Mouse (Mus musculus) stomach, postnatal 0 days (tissue): Measurements from ENCODE around the gene Boc. TPM values are rescaled to one million over a fixed set of nuclear protein-coding genes. Genes with fewer than 3 reads are reported as not detected.

Experiments used
- ATAC-seq: fragments of 200-750 bp; cut with Nextera tagmentation; 2 replicates; pipeline ENCODE4 v1.8.0; 2017; ENCODE audit not compliant: low FRiP score, low TSS enrichment
- DNase-seq: peaks from one replicate; pipeline ENCODE4 v3.0.0-alpha.2; 2016; ENCODE audit warnings: low spot score
- H3K27ac ChIP-seq: fragments of 300-500 bp; sonication (generic); replicated peaks from 2 replicates; pipeline ENCODE4 v1.5.1; 2014; ENCODE audit warnings: mild to moderate bottlenecking, control low read depth
- H3K27me3 ChIP-seq: fragments of 300-500 bp; sonication (generic); 2 replicates; pipeline ENCODE4 v1.6.1; 2014; ENCODE audit warnings: low read length; ENCODE audit not compliant: control insufficient read depth, insufficient read depth
- H3K36me3 ChIP-seq: fragments of 300-500 bp; sonication (generic); 2 replicates; pipeline ENCODE4 v1.6.1; 2014; ENCODE audit warnings: low read length, mixed read lengths; ENCODE audit not compliant: control insufficient read depth, insufficient read depth
- H3K4me1 ChIP-seq: fragments of 300-500 bp; sonication (generic); replicated peaks from 2 replicates; pipeline ENCODE4 v1.6.1; 2014; ENCODE audit warnings: antibody characterized with exemption; ENCODE audit not compliant: control insufficient read depth, insufficient read depth
- H3K4me2 ChIP-seq: fragments of 300-500 bp; sonication (generic); replicated peaks from 2 replicates; pipeline ENCODE4 v1.6.1; 2014; ENCODE audit warnings: low read depth, mild to moderate bottlenecking, control low read depth, moderate library complexity
- H3K4me3 ChIP-seq: fragments of 300-500 bp; sonication (generic); 2 replicates; pipeline ENCODE4 v1.5.1; 2014; ENCODE audit warnings: low read depth, low read length, control low read depth
- H3K9ac ChIP-seq: fragments of 300-500 bp; sonication (generic); 2 replicates; pipeline ENCODE4 v1.6.1; 2014; ENCODE audit warnings: mild to moderate bottlenecking, low read length, control low read depth, mixed read lengths
- H3K9me3 ChIP-seq: fragments of 300-500 bp; sonication (generic); 2 replicates; pipeline ENCODE4 v1.6.1; 2016; ENCODE audit warnings: low read length; ENCODE audit not compliant: control insufficient read depth
- CTCF ChIP-seq: IDR thresholded peaks from 2 replicates; pipeline ENCODE4 v1.5.1; 2016; ENCODE audit warnings: antibody characterized with exemption, low read depth, mild to moderate bottlenecking, moderate library complexity
- EP300 ChIP-seq: optimal IDR thresholded peaks from 2 replicates; pipeline ENCODE3; 2016; ENCODE audit warnings: antibody characterized with exemption
- WGBS: fragments of 180-500 bp; shearing (Covaris S2); extraction: QIAGEN DNeasy Blood & Tissue Kit; methylation state at CpG from one replicate; pipeline ENCODE4 v1.1.7; 2014; 5-methylcytosine and 5-hydroxymethylcytosine counted together
- polyA plus RNA-seq: library from polyadenylated mRNA; unstranded; fragments of >200 nt; fragmentation: Nextera tagmentation; extraction: Ambion mirVana; gene quantifications from 2 replicates; pipeline ENCODE4 v1.2.1, GENCODE M21; 2015

Boc gene
- polyA plus RNA-seq, 1 experiment from 2014 or later: 6.1 TPM

GRCm38 (mm10) chr16:44565328-44566210, 6.9 kb upstream of the Boc start:
- TF ChIP-seq EP300 (no peak), CTCF (no peak)
- Histone ChIP-seq H3K4me3 (no peak overlapping the region), H3K27ac (no peak overlapping the region), H3K4me1 (no peaks in the 10 kb centered on the region), H3K9ac (no peak overlapping the region), H3K9me3 (no peaks in the 10 kb centered on the region), H3K27me3 (no peaks in the 10 kb centered on the region), H3K4me2 (peak overlapping the region; percentile 32), H3K36me3 (no peaks in the 10 kb centered on the region)
- DNase-seq: no peak
- 50% methylated on average over 22 of the region's 22 CpGs for WGBS
- ATAC-seq: no peak

- H3K9ac ChIP-seq: no peak overlapping the region
- H3K27ac ChIP-seq: no peak overlapping the region
- H3K36me3 ChIP-seq: no peaks in the 10 kb centered on the region
- 66% methylated on average over 8 of the region's 8 CpGs for WGBS
- no peak for TF ChIP-seq CTCF
- TF ChIP-seq EP300: no peak
- no peak for DNase-seq
- H3K4me2 ChIP-seq: no peak overlapping the region
- no peaks in the 10 kb centered on the region for H3K4me1 ChIP-seq
- H3K27me3 ChIP-seq: no peaks in the 10 kb centered on the region
- no peak for ATAC-seq
- no peak overlapping the region for H3K4me3 ChIP-seq
- H3K9me3 ChIP-seq: no peaks in the 10 kb centered on the region
Observed at GRCm38 (mm10) chr16:44564359-44564758, 5.7 kb upstream of the Boc start.

GRCm38 (mm10) chr16:44562061-44562460, 3.4 kb upstream of the Boc start:
- TF ChIP-seq CTCF: no peak
- H3K36me3 ChIP-seq: no peaks in the 10 kb centered on the region
- no peaks in the 10 kb centered on the region for H3K4me1 ChIP-seq
- no peaks in the 10 kb centered on the region for H3K27me3 ChIP-seq
- no peak for DNase-seq
- ATAC-seq: no peak
- no peaks in the 10 kb centered on the region for H3K9me3 ChIP-seq
- 73% methylated on average over 3 of the region's 3 CpGs for WGBS
- no peak overlapping the region for H3K4me3 ChIP-seq
- no peak overlapping the region for H3K27ac ChIP-seq
- no peak overlapping the region for H3K9ac ChIP-seq
- no peak overlapping the region for H3K4me2 ChIP-seq

- Histone ChIP-seq H3K9me3 (no peaks in the 10 kb centered on the region), H3K9ac (no peak overlapping the region), H3K4me1 (no peaks in the 10 kb centered on the region), H3K4me3 (no peak overlapping the region), H3K4me2 (no peak overlapping the region), H3K36me3 (no peaks in the 10 kb centered on the region), H3K27ac (no peak overlapping the region), H3K27me3 (no peaks in the 10 kb centered on the region)
- no peak for TF ChIP-seq CTCF
- no peak for TF ChIP-seq EP300
- no peak for DNase-seq
- ATAC-seq: no peak
- 32% methylated on average over 1 of the region's 1 CpGs for WGBS
Observed at GRCm38 (mm10) chr16:44560214-44560613, 1.5 kb upstream of the Boc start.

GRCm38 (mm10) chr16:44559330-44559695, 616 bp upstream of the Boc start:
- no peak overlapping the region for H3K9ac ChIP-seq
- no peak for ATAC-seq
- H3K4me3 ChIP-seq: peak overlapping the region; percentile 64; the same call in 1 of the 2 replicates
- H3K27me3 ChIP-seq: no peaks in the 10 kb centered on the region
- H3K36me3 ChIP-seq: no peaks in the 10 kb centered on the region
- H3K4me1 ChIP-seq: no peaks in the 10 kb centered on the region
- no peak for DNase-seq
- H3K27ac ChIP-seq: no peak overlapping the region
- H3K9me3 ChIP-seq: no peaks in the 10 kb centered on the region
- 25% methylated on average over 5 of the region's 5 CpGs for WGBS
- TF ChIP-seq EP300 (no peak), CTCF (no peak)
- peak overlapping the region; percentile 86 for H3K4me2 ChIP-seq
